Mouse (Mus musculus) ES-E14 (cell line): ENCODE data around the gene Zfand3.

Source experiments
- CHD2 ChIP-seq: IDR thresholded peaks from 2 replicates; pipeline ENCODE4 v1.6.1; 2014; ENCODE audit warnings: mild to moderate bottlenecking, low read depth, low read length, inconsistent platforms
- HCFC1 ChIP-seq: IDR thresholded peaks from 2 replicates; pipeline ENCODE4 v1.6.1; 2012; ENCODE audit warnings: low read length, inconsistent platforms, borderline replicate concordance; ENCODE audit not compliant: insufficient read depth
- MAFK ChIP-seq: IDR thresholded peaks from 2 replicates; pipeline ENCODE4 v1.6.1; 2014; ENCODE audit warnings: mild to moderate bottlenecking, low read depth, low read length, inconsistent platforms; ENCODE audit not compliant: insufficient read depth
- ZC3H11A ChIP-seq: IDR thresholded peaks from 2 replicates; pipeline ENCODE4 v1.6.1; 2012; ENCODE audit warnings: low read depth, mild to moderate bottlenecking, inconsistent platforms, low read length, borderline replicate concordance
- ZNF384 ChIP-seq: IDR thresholded peaks from 2 replicates; pipeline ENCODE4 v1.6.1; 2012; ENCODE audit warnings: low read depth, low read length, inconsistent platforms

DNA sequence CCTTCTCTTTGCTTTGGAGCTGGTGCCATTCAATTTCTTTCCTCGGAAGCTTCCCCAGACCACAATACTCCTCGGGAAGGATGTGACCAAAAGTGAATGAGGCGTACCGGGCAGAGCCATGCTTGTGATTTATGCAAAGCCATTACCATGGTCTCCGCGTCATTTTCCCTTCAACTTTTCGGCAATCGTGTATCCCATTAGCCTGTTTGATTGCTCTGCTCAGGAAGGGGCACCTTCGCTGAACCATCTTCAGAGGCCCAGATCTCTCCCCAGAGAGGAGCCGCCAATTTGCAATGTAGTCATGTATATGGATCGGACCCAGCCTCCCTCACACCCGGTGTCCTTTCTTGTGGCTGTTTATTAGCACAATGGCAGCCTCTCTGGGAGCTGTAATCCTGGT is 218.3 kb downstream of the Zfand3 start:
- no peak for TF ChIP-seq HCFC1
- no peak for TF ChIP-seq ZNF384
- no peak for TF ChIP-seq ZC3H11A
- no peak for TF ChIP-seq MAFK
- TF ChIP-seq CHD2, result no peak
